Mouse (Mus musculus): ENCODE data around the gene Trpv3. TPM values are rescaled to one million over a fixed set of nuclear protein-coding genes. Genes with fewer than 3 reads are reported as not detected.
"Not testable (repeated sequence)": the region's sequence is repeated elsewhere in the genome, so short reads cannot be mapped to it uniquely, and the experiment has no call there.

Trpv3 gene
- total RNA-seq, 2 experiments from 2014 or later: 0.46 to 0.66 TPM

- intact Hi-C loops (cut with DNase I): no loop called here
- no peak for DNase-seq
Observed at GRCm38 (mm10) chr11:73284351-73284750, 17.2 kb downstream of the Trpv3 start.

- intact Hi-C loops (cut with DNase I): no loop called here
- DNase-seq: no peak
Observed at GRCm38 (mm10) chr11:73289621-73290020, 22.4 kb downstream of the Trpv3 start.

- DNase-seq: no peak
- intact Hi-C loops (cut with DNase I): no loop called here
Observed at GRCm38 (mm10) chr11:73303123-73303522, 35.9 kb downstream of the Trpv3 start.

- intact Hi-C loops (cut with DNase I): no loop called here
- no peak for DNase-seq
Observed at GRCm38 (mm10) chr11:73315961-73316360, 48.8 kb downstream of the Trpv3 start.

GRCm38 (mm10) chr11:73318581-73318980, 51.4 kb downstream of the Trpv3 start:
- intact Hi-C loops (cut with DNase I); DNase-seq: not testable (repeated sequence)

- intact Hi-C loops (cut with DNase I); DNase-seq: not testable (repeated sequence)
Observed at GRCm38 (mm10) chr11:73321064-73321463, 53.9 kb downstream of the Trpv3 start.

GRCm38 (mm10) chr11:73323906-73324830, 57.0 kb downstream of the Trpv3 start:
- intact Hi-C loops (cut with DNase I): no loop called here
- DNase-seq: no peak

- intact Hi-C loops (cut with DNase I): no loop called here
- DNase-seq: no peak
Observed at GRCm38 (mm10) chr11:73326485-73326886, 59.3 kb downstream of the Trpv3 start.

- intact Hi-C loops (cut with DNase I): no loop called here
- peak; percentile 4 for DNase-seq
Observed at GRCm38 (mm10) chr11:73327361-73327760, 60.2 kb downstream of the Trpv3 start.

GRCm38 (mm10) chr11:73329442-73329841, 62.3 kb downstream of the Trpv3 start, which contains the start of the genes Aspa, Gm49340 and Spata22:
Gene Aspa (minus strand): TSS chr11:73329596.
Gene Gm49340 (plus strand): TSS chr11:73329741.
Gene Spata22 (plus strand): TSS chr11:73329741.
- DNase-seq: no peak
- intact Hi-C loops (cut with DNase I): no loop called here

GRCm38 (mm10) chr11:73333357-73333756, 66.2 kb downstream of the Trpv3 start:
- DNase-seq: no peak
- intact Hi-C loops (cut with DNase I): no loop called here

- no peak for DNase-seq
- intact Hi-C loops (cut with DNase I): no loop called here
Observed at GRCm38 (mm10) chr11:73336919-73337318, 69.7 kb downstream of the Trpv3 start.

Other genes with a start within 250 kb of the Trpv3 start
- 10 to 100 TPM; 28.7 to 30.5 TPM for gene Camkk1, start 248.4 kb upstream of the Trpv3 start, total RNA-seq (2021)
- gene Ncbp3, start 219.6 kb upstream of the Trpv3 start, total RNA-seq (2021): 10 to 100 TPM; 10.4 to 10.7 TPM
- gene Itgae, start 176.8 kb upstream of the Trpv3 start, total RNA-seq (2021): not detected
- gene Haspin, start 129.1 kb upstream of the Trpv3 start, total RNA-seq (2021): 1 to 10 TPM; 1.6 TPM
- gene P2rx5, start 107.0 kb upstream of the Trpv3 start, total RNA-seq (2021): 1 to 10 TPM in 1 of 2 experiments, under 1 TPM in 1; 0.72 to 1.0 TPM
- 10 to 100 TPM; 59.8 to 64.3 TPM for gene Emc6, start 90.4 kb upstream of the Trpv3 start, total RNA-seq (2021)
- gene Tax1bp3, start 90.3 kb upstream of the Trpv3 start, total RNA-seq (2021): 10 to 100 TPM; 42.2 to 42.5 TPM
- 10 to 100 TPM; 17.7 to 21.1 TPM for gene Ctns, start 68.3 kb upstream of the Trpv3 start, total RNA-seq (2021)
- 1 to 10 TPM; 1.1 to 1.2 TPM for gene Shpk, start 67.9 kb upstream of the Trpv3 start, total RNA-seq (2021)
- gene Trpv1, start 33.1 kb upstream of the Trpv3 start, total RNA-seq (2021): under 1 TPM; 0.46 to 0.82 TPM
- 1 to 10 TPM; 2.0 to 2.7 TPM for gene Aspa, start 62.2 kb downstream of the Trpv3 start, total RNA-seq (2021)
- gene Gm49340, start 62.4 kb downstream of the Trpv3 start, total RNA-seq (2021): not detected
- under 1 TPM in 1 of 2 experiments, not detected in 1; 0.28 TPM for gene Spata22, start 62.4 kb downstream of the Trpv3 start, total RNA-seq (2021)
- gene Olfr20, start 83.4 kb downstream of the Trpv3 start, total RNA-seq (2021): not detected
- gene Olfr376, start 103.9 kb downstream of the Trpv3 start, total RNA-seq (2021): not detected
- gene Olfr1, start 132.2 kb downstream of the Trpv3 start, total RNA-seq (2021): not detected
- gene Olfr378, start 161.1 kb downstream of the Trpv3 start, total RNA-seq (2021): not detected
- gene Olfr380, start 190.1 kb downstream of the Trpv3 start, total RNA-seq (2021): not detected
- not detected for gene Olfr381, start 224.2 kb downstream of the Trpv3 start, total RNA-seq (2021)
- not detected for gene Olfr382, start 249.8 kb downstream of the Trpv3 start, total RNA-seq (2021)